Mouse (Mus musculus): ENCODE results near the gene Olfr332.
"Not testable (repeated sequence)": the region's sequence is repeated elsewhere in the genome, so short reads cannot be mapped to it uniquely, and the experiment has no call there.

Gene Olfr332

DNA sequence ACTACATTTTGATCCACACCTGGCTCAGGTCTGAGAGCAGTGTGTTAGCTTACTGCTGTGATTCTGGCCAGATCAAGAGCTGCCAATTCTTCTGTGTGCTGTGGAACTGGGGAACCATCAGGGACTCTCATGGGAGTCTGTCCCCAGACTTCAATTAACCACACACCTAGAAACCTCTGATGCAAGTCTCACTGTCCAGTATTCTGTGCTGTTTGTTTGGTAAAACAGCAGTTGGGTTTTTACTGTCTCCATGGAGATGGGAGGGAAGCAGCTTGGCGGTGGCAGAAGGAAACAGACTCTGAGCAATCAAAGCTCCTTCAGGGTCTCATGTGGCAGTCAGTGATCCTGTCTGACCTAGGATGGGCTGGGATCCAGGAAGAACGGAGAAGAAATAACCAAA lies at the start of gene Olfr332:
Gene Olfr332 (minus strand): TSS at position 101 of the 400 bp plus-strand sequence.
- no peak for DNase-seq (ENCODE audit: extremely low read depth, low read depth, low spot score)

DNA sequence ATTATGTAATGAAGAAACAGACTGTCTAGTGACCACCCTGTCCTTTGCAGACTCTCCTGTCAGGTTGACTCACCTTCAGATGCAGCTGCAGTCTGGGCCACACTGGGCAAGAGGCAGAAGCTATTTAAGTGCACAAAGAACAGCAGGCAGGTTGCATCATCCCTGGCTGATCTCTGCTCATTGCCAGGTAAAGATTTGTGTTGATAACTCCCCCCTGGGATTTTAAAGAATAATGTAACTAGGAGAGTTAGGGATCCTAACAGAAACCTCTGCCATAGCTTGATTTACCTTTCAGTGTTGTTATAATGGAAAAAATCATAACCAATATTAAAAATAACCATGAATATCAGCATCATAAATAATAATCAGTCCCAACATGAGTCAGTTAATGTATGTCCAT lies 42.4 kb upstream of the Olfr332 start, which contains the start of gene Olfr330:
Gene Olfr330 (minus strand): TSS at position 101 of the 400 bp plus-strand sequence.
- DNase-seq (ENCODE audit: extremely low read depth, low read depth, low spot score): not testable (repeated sequence)

DNA sequence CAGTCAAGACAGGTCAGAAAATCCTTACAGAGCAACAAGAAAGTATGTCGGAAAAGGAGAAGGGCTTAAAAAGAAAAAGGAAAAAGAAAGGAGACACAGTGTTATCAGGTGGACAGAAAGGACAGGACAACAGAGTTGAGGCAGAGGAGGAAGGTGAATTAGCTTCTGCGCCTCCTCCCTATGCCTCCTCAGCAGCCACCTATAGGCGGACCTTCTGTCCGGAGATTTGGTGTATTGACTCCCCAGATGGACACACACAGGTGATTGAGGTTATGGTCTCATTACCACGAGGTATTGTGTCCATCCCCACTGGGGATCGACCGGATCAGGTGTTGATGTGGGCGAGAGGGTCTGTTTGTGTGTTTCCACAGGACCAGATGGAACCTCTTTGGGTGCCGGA lies 27.4 kb upstream of the Olfr332 start:
- DNase-seq (ENCODE audit: extremely low read depth, low read depth, low spot score): not testable (repeated sequence)

DNA sequence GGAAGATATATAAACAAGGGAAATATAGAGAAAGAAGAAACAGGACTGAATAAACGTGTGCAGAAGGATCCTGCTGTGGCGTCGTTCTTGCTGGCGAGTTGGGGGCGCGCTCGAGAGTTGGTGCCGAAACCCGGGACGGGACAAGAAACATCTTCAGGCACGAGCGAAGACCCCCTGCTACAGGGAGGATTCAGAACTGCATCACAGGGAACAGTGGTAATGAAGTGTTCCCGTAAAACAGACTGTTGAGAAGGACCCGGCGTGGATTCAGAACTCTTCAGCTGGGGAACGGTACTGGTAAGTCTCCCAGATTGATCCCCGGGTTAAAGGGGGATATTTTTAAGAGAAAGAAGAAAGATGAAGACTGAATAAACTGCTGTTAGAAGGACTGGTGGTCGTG lies 26.6 kb upstream of the Olfr332 start:
- DNase-seq (ENCODE audit: extremely low read depth, low read depth, low spot score): not testable (repeated sequence)

DNA sequence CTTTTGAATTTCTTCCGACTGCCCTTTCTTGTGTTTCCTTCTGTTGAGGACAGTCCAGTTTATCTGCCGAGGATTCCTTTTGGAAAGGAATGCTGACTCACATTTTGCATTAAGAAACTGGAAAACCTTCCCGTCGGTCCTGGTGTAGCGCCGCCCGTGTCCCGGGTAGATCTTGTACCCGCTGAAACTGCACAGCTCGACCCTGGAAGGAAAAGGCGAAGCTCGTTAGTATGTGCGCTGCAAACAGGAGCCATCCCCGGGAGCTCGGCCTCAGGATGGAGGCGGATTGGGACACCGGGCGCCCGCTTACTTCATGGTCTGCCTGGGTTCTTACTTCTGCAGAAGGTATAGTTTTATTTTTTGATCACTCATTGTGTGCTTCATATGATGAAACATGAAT lies 16.7 kb upstream of the Olfr332 start:
- DNase-seq (ENCODE audit: extremely low read depth, low read depth, low spot score): not testable (repeated sequence)

DNA sequence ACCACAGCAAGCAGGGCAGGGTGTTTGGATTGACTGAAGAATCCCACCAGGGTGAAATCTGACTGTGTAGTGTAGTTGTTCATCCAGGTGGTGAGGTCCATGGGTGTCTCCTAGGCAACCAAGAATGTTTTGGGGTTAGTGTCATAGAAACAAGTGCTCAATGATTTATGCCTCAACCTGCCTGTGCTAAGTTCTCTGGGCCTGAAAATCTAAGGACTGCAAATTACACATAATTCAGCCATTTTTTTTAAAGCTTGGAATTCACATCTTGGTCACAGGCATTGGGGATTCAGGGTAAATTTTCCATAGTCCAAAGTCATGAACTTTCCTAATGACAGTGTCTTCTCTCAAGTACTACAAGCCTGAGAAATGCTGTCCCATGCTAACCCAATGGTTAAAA lies 10.1 kb upstream of the Olfr332 start, which contains the start of gene Olfr331:
Gene Olfr331 (minus strand): TSS at position 101 of the 400 bp plus-strand sequence.
- DNase-seq (ENCODE audit: extremely low read depth, low read depth, low spot score): not testable (repeated sequence)

DNA sequence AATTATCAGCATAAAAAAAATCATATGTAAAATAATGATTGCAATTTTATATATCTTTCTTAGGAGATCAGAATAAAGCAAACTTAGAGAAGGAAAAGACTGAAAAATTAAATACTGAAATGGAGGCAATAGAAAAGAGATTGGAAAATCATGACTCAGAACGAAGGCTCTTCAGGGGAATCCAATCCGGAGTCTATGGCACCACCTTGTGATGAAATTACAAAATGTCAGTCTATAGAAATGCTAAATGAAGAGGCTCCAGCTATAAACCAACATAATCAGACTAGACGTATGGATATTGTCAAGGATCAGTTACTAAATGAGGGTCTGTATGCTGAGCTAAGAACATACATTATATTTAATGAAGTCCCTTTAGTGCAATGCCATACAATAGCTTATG lies 6.9 kb upstream of the Olfr332 start:
- no peak for DNase-seq (ENCODE audit: extremely low read depth, low read depth, low spot score)

DNA sequence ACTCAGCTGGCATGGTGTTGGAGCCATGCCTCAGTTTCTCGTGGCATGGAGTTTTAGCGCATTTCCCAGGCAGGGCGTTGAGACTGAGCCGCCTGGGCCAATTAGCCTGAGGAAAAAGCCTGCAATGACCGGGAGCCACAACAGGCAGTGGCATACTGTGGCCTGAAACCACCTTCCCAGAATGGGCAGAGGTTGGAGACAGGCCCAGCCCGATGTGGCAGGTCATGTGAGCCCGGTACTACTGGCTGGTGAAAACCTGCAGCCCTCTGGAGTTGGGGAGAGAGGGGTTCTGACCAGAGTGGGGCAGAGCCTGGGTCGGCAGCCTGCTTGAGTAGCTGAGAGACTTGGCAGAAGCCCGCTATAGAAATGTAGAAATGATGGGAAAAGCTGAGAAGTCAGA lies 6.4 kb upstream of the Olfr332 start:
- no peak for DNase-seq (ENCODE audit: extremely low read depth, low read depth, low spot score)

DNA sequence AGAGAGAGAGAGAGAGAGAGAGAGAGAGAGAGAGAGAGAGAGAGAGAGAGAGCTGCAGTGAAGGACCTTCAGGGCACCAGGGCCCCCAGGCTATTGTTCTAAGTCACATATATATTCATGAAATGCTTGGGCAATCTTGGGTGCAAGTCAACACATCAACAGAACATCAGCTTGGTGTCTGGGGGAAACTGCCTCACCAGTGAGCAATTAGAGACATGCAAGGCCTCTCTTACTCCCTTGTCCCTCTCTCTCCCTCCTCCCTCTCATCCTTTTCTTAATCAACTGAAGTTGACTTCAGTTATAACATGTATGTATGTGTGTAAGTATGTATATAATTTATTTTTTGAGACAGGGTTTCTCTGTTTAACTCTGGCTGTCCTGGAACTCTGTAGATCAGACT lies 30.2 kb downstream of the Olfr332 start, which contains the start of gene Olfr30:
Gene Olfr30 (minus strand): TSS at position 101 of the 400 bp plus-strand sequence.
- DNase-seq (ENCODE audit: extremely low read depth, low read depth, low spot score): no peak

DNA sequence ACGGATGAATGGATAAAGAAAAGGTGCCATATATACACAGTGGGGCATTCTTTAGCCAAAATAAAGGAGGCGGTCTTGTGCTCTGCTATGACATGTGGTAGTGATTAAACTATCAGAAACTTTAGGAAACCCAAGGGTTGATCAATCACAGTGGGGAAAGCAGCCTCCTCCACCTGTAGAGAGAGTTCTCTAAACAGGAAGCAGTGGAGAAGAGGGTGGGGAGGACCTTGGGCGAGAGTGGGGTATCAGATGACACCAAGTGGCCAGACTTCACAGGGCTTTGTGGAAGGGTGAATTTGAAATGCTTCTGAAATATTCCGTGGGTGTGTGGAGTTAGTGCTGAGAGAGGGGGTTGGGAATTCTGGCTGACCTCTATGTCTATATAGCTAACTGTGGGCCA lies 38.8 kb downstream of the Olfr332 start:
- no peak for DNase-seq (ENCODE audit: extremely low read depth, low read depth, low spot score)

DNA sequence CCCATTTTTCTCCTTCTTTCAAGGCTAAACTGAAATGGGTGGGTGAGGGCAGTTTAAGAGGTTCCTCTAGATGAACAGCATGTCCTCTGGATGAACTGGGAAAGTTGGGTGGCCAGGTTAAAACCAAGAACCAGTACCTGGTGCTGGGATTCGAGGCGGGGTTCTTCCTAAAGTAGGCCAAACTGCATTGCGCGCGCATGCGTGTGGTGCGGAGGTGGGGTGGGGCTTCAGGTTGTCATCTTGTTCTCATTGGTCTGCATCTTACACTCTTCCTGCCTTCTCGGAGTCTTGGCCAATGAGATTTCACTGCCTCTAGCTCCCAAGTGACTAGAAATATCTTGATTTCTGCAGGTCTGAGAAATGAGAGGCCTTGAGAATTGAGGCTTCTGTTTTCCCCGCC lies 39.6 kb downstream of the Olfr332 start, which contains the start of gene Lypd9:
Gene Lypd9 (minus strand): TSS at position 165 of the 400 bp plus-strand sequence.
- DNase-seq (ENCODE audit: extremely low read depth, low read depth, low spot score): no peak
